Mouse (Mus musculus): Measurements from ENCODE around the gene Pak2. TPM values are rescaled to one million over a fixed set of nuclear protein-coding genes. Genes with fewer than 3 reads are reported as not detected.

The Pak2 gene
- polyA plus RNA-seq (2015; fragmentation: Nextera tagmentation; extraction: Ambion mirVana): 9.7 and 10.6 TPM in 2 replicates

DNA sequence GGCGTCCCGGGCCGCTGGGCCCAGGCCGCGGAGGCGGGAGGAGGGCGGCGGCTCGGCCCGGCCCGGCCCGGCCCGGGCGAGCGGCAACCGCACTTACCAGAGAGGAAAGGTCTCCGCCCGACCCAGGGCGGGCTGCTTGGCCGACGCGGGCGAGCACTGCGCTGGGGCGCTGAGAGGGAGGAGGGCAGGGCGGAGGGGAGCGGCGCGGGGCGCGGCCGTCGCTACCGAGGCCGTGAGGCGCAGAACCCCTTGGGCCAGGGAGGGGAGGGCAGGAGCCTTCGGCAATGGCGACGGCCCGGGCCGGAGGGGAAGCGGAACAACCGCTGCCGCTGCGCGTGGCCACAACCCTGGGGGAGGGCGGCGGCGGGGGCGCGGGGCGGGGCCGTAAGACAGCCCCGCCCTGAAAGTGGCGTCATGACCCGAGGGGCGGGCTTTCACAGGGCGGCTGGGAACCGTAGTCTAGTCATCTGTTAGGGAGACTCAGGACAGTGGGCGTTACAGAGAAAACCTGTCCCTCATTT, at the start of gene Pak2:
Gene Pak2 (minus strand): TSS at position 352 of the 521 bp plus-strand sequence.
- Histone ChIP-seq H3K27me3 (ENCODE audit: control insufficient read depth, insufficient read depth, low read depth, low read length) (no peaks in the 10 kb centered on the region), H3K9me3 (replicated peaks; ENCODE audit: control insufficient read depth, low read length) (no peaks in the 10 kb centered on the region), H3K4me1 (ENCODE audit: control insufficient read depth, low read depth, low read length) (peaks cover 18% of the 10 kb centered on the region), H3K4me3 (ENCODE audit: low read depth, low read length) (peak within 1 kb of the TSS; percentile 94), H3K36me3 (ENCODE audit: control insufficient read depth, insufficient read depth) (no peaks in the 10 kb centered on the region; the same call in 1 of the 2 replicates), H3K9ac (ENCODE audit: low read depth, low read length) (peak within 1 kb of the TSS; percentile 97), H3K4me2 (ENCODE audit: low read depth, low read length) (peak within 1 kb of the TSS; percentile 88), H3K27ac (ENCODE audit: low read length) (peak within 1 kb of the TSS; percentile 98)
- peak; percentile 93 for ATAC-seq (ENCODE audit: low read depth)
- under 1% methylated on average over 56 of the region's 60 CpGs for WGBS (ENCODE audit: insufficient replicate concordance)

DNA sequence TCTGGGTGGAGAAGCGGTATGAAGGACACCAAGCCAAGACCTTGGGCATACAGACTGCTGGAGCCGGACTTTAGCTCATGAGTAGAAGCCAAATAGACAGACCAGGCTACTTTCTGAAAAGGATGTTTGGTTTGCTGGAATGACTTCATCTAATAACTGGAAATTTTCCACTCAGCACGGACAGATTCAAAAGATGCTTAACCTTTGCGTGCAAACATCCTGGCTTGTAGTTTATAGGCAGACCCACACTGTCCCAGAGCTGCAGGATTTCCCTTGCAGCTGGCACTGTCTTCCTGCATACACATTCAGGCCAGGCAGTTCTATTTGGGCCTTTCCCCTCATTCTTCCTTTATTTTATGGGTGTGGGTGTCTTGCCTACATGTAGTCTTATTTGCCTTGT, 47.9 kb upstream of the Pak2 start:
- no peak for ATAC-seq (ENCODE audit: low read depth)
- Histone ChIP-seq H3K36me3 (ENCODE audit: control insufficient read depth, insufficient read depth) (no peaks in the 10 kb centered on the region), H3K27me3 (ENCODE audit: control insufficient read depth, insufficient read depth, low read depth, low read length) (no peaks in the 10 kb centered on the region), H3K4me2 (ENCODE audit: low read depth, low read length) (no peak overlapping the region), H3K27ac (ENCODE audit: low read length) (no peak overlapping the region), H3K4me1 (ENCODE audit: control insufficient read depth, low read depth, low read length) (peaks cover 2% of the 10 kb centered on the region; the same call in 1 of the 2 replicates), H3K9ac (ENCODE audit: low read depth, low read length) (no peak overlapping the region), H3K9me3 (replicated peaks; ENCODE audit: control insufficient read depth, low read length) (no peaks in the 10 kb centered on the region), H3K4me3 (ENCODE audit: low read depth, low read length) (no peak overlapping the region)
- 54% methylated on average over 4 of the region's 4 CpGs for WGBS (ENCODE audit: insufficient replicate concordance)

DNA sequence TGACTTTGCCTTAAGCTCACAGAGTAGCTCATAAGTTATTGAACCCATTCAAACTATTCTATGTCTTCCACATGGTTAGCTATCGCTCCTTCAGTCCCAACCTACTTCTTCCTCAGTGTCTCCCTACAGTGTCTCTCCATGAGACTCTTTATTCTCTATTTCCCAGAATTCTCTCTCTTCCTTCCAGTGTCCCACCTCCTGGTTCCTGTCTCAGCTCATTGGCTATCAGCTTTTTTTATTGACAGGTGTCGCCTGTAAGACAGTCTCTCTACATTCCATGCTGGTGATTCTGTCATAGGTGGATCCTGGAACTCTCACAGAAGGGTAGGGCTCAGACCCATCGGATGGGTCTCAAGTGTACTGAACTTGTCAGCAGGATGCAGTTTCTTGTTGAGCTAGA, 46.2 kb upstream of the Pak2 start:
- no peak overlapping the region for H3K9ac ChIP-seq (ENCODE audit: low read depth, low read length)
- H3K36me3 ChIP-seq (ENCODE audit: control insufficient read depth, insufficient read depth): no peaks in the 10 kb centered on the region
- no peak for ATAC-seq (ENCODE audit: low read depth)
- no peaks in the 10 kb centered on the region for H3K9me3 ChIP-seq (replicated peaks; ENCODE audit: control insufficient read depth, low read length)
- H3K27ac ChIP-seq (ENCODE audit: low read length): no peak overlapping the region
- no peak overlapping the region for H3K4me3 ChIP-seq (ENCODE audit: low read depth, low read length)
- 75% methylated on average over 3 of the region's 3 CpGs for WGBS (ENCODE audit: insufficient replicate concordance)
- H3K4me1 ChIP-seq (ENCODE audit: control insufficient read depth, low read depth, low read length): peaks cover 2% of the 10 kb centered on the region; the same call in 1 of the 2 replicates
- H3K27me3 ChIP-seq (ENCODE audit: control insufficient read depth, insufficient read depth, low read depth, low read length): no peaks in the 10 kb centered on the region
- no peak overlapping the region for H3K4me2 ChIP-seq (ENCODE audit: low read depth, low read length)

DNA sequence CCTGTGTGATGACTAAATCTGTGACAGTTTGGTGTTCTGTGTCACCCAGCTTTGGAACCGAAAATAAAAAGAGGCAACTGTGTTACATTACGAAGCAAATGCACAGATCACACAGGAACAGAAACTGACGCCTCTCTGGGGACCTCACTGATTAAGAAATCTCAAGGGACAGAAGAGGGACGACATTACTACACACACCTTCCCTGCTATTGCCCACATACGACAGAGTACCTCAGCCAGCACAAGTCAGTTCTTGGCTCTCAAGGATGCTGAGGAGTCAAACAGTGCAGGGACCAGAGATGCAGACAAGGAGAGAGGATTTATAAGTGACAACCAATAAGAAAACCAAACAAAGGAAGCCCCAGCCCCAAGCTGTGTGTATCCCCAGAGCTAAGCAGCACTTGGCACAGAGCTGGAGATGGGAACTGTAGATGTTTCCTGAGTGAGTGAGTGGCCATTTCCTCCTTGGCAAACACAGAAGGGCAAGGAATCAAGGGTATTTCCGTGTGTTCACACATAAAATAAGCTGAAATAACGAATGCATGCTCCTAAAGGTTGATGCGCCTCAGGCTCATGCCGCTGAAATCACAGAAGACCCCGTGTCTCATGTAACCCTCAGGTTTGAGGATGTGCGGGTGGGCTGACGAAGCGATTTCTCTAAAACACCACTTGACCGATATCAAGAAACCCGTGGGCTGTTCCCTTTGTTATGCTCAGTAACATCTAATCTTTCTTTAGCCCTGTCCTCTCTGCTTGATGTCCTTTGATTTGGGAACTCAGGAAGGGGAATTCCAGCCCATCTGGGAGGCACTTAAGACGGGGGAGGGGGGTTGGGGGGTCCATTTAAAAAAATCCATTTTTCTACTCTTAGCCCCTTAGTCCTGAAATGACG, 45.5 kb upstream of the Pak2 start:
- Histone ChIP-seq H3K4me2 (ENCODE audit: low read depth, low read length) (no peak overlapping the region), H3K27me3 (ENCODE audit: control insufficient read depth, insufficient read depth, low read depth, low read length) (no peaks in the 10 kb centered on the region), H3K9ac (ENCODE audit: low read depth, low read length) (no peak overlapping the region), H3K27ac (ENCODE audit: low read length) (no peak overlapping the region), H3K9me3 (replicated peaks; ENCODE audit: control insufficient read depth, low read length) (no peaks in the 10 kb centered on the region), H3K4me3 (ENCODE audit: low read depth, low read length) (no peak overlapping the region), H3K4me1 (ENCODE audit: control insufficient read depth, low read depth, low read length) (peaks cover 2% of the 10 kb centered on the region; the same call in 1 of the 2 replicates), H3K36me3 (ENCODE audit: control insufficient read depth, insufficient read depth) (no peaks in the 10 kb centered on the region)
- ATAC-seq (ENCODE audit: low read depth): peak; percentile 11; the same call in 1 of the 2 replicates
- 46% methylated on average over 17 of the region's 17 CpGs for WGBS (ENCODE audit: insufficient replicate concordance)

DNA sequence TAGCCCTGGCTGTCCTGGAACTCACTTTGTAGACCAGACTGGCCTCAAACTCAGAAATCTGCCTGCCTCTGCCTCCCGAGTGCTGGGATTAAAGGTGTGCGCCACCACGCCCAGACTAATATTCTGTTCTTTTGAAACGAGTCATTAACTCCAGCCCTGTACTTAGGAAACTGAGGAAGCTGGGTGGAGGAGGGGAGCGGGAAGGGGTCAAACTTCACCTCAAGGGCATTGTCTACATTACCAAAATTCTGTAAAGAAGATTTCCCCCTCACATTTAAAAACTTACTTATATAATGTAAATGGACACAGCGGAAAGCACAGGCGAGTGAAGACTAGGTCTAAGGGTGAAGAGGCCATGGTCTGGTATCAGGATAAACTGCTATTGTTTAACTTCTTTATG, 44.9 kb upstream of the Pak2 start:
- Histone ChIP-seq H3K4me2 (ENCODE audit: low read depth, low read length) (no peak overlapping the region), H3K9ac (ENCODE audit: low read depth, low read length) (no peak overlapping the region), H3K4me1 (ENCODE audit: control insufficient read depth, low read depth, low read length) (no peaks in the 10 kb centered on the region), H3K36me3 (ENCODE audit: control insufficient read depth, insufficient read depth) (no peaks in the 10 kb centered on the region), H3K27ac (ENCODE audit: low read length) (no peak overlapping the region), H3K27me3 (ENCODE audit: control insufficient read depth, insufficient read depth, low read depth, low read length) (no peaks in the 10 kb centered on the region), H3K4me3 (ENCODE audit: low read depth, low read length) (no peak overlapping the region), H3K9me3 (replicated peaks; ENCODE audit: control insufficient read depth, low read length) (no peaks in the 10 kb centered on the region)
- 71% methylated on average over 7 of the region's 7 CpGs for WGBS (ENCODE audit: insufficient replicate concordance)
- ATAC-seq (ENCODE audit: low read depth): no peak

DNA sequence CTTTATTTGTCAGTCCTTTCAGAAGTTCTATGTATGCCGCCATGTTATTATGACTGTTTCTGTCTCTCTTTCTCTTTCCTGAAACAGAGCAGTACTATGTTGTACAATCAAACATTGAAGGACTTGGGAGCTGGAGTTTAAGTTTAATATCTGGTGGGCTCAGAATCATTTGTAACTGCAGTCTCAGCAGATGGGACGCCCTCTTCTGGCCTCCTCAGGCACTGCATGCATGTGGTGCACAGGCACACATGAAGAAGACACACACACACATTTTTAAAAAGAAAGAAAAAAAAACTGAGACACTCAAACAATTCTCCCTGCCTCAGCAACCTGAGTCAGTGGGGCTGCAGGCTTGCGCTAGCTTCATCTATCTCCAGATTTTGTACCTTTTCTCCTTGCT, 41.3 kb upstream of the Pak2 start:
- no peaks in the 10 kb centered on the region for H3K9me3 ChIP-seq (replicated peaks; ENCODE audit: control insufficient read depth, low read length)
- no peak overlapping the region for H3K27ac ChIP-seq (ENCODE audit: low read length)
- no peak overlapping the region for H3K4me2 ChIP-seq (ENCODE audit: low read depth, low read length)
- 69% methylated on average over 3 of the region's 3 CpGs for WGBS (ENCODE audit: insufficient replicate concordance)
- no peak overlapping the region for H3K9ac ChIP-seq (ENCODE audit: low read depth, low read length)
- no peaks in the 10 kb centered on the region for H3K27me3 ChIP-seq (ENCODE audit: control insufficient read depth, insufficient read depth, low read depth, low read length)
- H3K4me1 ChIP-seq (ENCODE audit: control insufficient read depth, low read depth, low read length): no peaks in the 10 kb centered on the region; the same call in 1 of the 2 replicates
- no peaks in the 10 kb centered on the region for H3K36me3 ChIP-seq (ENCODE audit: control insufficient read depth, insufficient read depth)
- no peak overlapping the region for H3K4me3 ChIP-seq (ENCODE audit: low read depth, low read length)
- ATAC-seq (ENCODE audit: low read depth): no peak

DNA sequence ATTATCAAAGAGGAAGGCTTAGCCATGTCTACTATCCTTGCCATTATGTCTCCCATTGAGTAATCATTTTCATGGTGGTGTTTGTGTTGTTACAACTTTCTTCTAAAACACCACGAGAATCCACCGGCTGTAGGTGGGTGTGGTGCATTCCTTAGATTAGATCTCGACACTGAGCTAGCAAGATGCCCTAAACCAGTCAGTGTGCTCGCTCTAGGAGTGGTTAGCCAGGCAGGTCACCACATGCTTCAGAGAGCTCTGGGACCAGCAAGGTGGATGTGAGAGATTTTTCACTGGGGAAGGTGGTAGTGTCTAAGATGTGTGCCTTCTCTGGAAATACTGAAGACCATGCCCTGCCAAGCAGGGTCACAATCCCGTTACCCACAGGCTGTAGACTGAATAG, 37.0 kb upstream of the Pak2 start:
- ATAC-seq (ENCODE audit: low read depth): no peak
- 21% methylated on average over 5 of the region's 5 CpGs for whole genome bisulfite sequencing (ENCODE audit: insufficient replicate concordance)
- no peak overlapping the region for H3K4me3 ChIP-seq (ENCODE audit: low read depth, low read length)
- H3K36me3 ChIP-seq (ENCODE audit: control insufficient read depth, insufficient read depth): no peaks in the 10 kb centered on the region
- H3K4me1 ChIP-seq (ENCODE audit: control insufficient read depth, low read depth, low read length): peaks cover 12% of the 10 kb centered on the region; the same call in 1 of the 2 replicates
- no peak overlapping the region for H3K27ac ChIP-seq (ENCODE audit: low read length)
- no peak overlapping the region for H3K4me2 ChIP-seq (ENCODE audit: low read depth, low read length)
- no peak overlapping the region for H3K9ac ChIP-seq (ENCODE audit: low read depth, low read length)
- H3K27me3 ChIP-seq (ENCODE audit: control insufficient read depth, insufficient read depth, low read depth, low read length): no peaks in the 10 kb centered on the region
- H3K9me3 ChIP-seq (replicated peaks; ENCODE audit: control insufficient read depth, low read length): no peaks in the 10 kb centered on the region

DNA sequence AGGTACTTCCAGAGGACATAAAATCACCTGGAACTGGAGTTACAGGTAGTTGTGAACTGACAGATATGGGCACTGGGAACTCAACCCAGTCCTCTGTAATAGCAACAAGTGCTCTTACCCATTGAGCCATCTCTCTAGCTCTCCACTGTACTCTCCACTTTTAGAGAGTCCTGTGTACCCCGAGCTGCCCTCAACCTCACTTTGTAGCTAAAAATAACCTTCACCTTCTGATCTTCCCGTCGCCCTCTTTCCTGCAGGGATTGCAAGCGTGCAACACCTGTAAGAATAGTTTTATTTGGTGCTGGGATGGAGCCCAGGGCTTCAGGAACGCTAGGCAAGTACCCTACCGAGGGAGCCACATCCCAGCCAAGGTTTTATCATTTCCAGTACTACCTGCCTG, 36.6 kb upstream of the Pak2 start:
- no peaks in the 10 kb centered on the region for H3K27me3 ChIP-seq (ENCODE audit: control insufficient read depth, insufficient read depth, low read depth, low read length)
- peaks cover 12% of the 10 kb centered on the region; the same call in 1 of the 2 replicates for H3K4me1 ChIP-seq (ENCODE audit: control insufficient read depth, low read depth, low read length)
- H3K27ac ChIP-seq (ENCODE audit: low read length): no peak overlapping the region
- WGBS (ENCODE audit: insufficient replicate concordance): 26% methylated on average over 6 of the region's 6 CpGs
- no peak for ATAC-seq (ENCODE audit: low read depth)
- H3K9ac ChIP-seq (ENCODE audit: low read depth, low read length): no peak overlapping the region
- H3K36me3 ChIP-seq (ENCODE audit: control insufficient read depth, insufficient read depth): no peaks in the 10 kb centered on the region
- no peak overlapping the region for H3K4me2 ChIP-seq (ENCODE audit: low read depth, low read length)
- H3K4me3 ChIP-seq (ENCODE audit: low read depth, low read length): no peak overlapping the region
- H3K9me3 ChIP-seq (replicated peaks; ENCODE audit: control insufficient read depth, low read length): no peaks in the 10 kb centered on the region

Data from liver, embryonic 16.5 days (tissue).